Mouse (Mus musculus) midbrain, embryonic 15.5 days (tissue): ENCODE measurements around the gene Prkag3. TPM values are rescaled to one million over a fixed set of nuclear protein-coding genes. Genes with fewer than 3 reads are reported as not detected.

Experiments used
- ATAC-seq: fragments of 200-750 bp; cut with Nextera tagmentation; replicated peaks from 2 replicates; pipeline ENCODE4 v1.8.0; 2017; ENCODE audit warnings: moderate TSS enrichment
- H3K27ac ChIP-seq: fragments of 300-500 bp; sonication (generic); 2 replicates; pipeline ENCODE4 v1.5.1; 2015; ENCODE audit warnings: mild to moderate bottlenecking, inconsistent platforms
- H3K27me3 ChIP-seq: fragments of 300-500 bp; sonication (generic); replicated peaks from 2 replicates; pipeline ENCODE4 v1.6.1; 2015; ENCODE audit warnings: inconsistent platforms
- H3K36me3 ChIP-seq: fragments of 300-500 bp; sonication (generic); replicated peaks from 2 replicates; pipeline ENCODE4 v1.6.1; 2015; ENCODE audit warnings: inconsistent platforms
- H3K4me1 ChIP-seq: fragments of 300-500 bp; sonication (generic); 2 replicates; pipeline ENCODE4 v1.6.1; 2015; ENCODE audit warnings: inconsistent platforms
- H3K4me2 ChIP-seq: fragments of 300-500 bp; sonication (generic); 2 replicates; pipeline ENCODE4 v1.6.1; 2015; ENCODE audit warnings: inconsistent platforms, mild to moderate bottlenecking, moderate library complexity
- H3K4me3 ChIP-seq: fragments of 300-500 bp; sonication (generic); 2 replicates; pipeline ENCODE4 v1.5.1; 2015; ENCODE audit warnings: mild to moderate bottlenecking, inconsistent platforms
- H3K9ac ChIP-seq: fragments of 300-500 bp; sonication (generic); 2 replicates; pipeline ENCODE4 v1.6.1; 2015; ENCODE audit warnings: mild to moderate bottlenecking, inconsistent platforms
- H3K9me3 ChIP-seq: fragments of 300-500 bp; sonication (generic); 2 replicates; pipeline ENCODE4 v1.6.1; 2016; ENCODE audit warnings: inconsistent platforms
- WGBS: fragments of 180-500 bp; shearing (Covaris S2); methylation state at CpG from one replicate; pipeline ENCODE4 v1.1.7; 2015; ENCODE audit warnings: mixed read lengths; 5-methylcytosine and 5-hydroxymethylcytosine counted together
- polyA plus RNA-seq: library from polyadenylated mRNA; unstranded; fragments of >200 nt; fragmentation: Nextera tagmentation; extraction: Ambion mirVana; gene quantifications from 2 replicates; pipeline ENCODE4 v1.2.1, GENCODE M21; 2015

Prkag3 gene
- polyA plus RNA-seq, 1 experiment from 2014 or later = not detected

DNA sequence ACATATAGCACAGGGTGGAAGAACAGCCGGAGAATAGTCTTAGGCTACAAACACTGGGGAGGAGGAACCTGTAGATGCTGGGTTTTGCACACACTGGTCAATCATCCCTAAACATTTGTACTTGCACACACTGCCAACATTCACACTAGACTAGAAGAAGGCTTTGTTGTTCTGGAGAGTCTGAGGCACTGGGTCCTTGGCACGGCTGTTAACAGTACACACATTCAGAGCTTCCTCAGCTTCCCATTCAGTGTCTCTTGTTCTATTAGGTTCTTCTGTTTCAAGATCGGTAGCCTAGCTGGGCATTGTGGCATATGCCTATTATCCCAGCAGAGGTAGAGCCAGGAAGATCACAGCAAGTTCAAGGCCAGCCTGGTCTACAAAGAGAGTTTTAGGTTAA lies 44.9 kb downstream of the Prkag3 start:
- Histone ChIP-seq H3K27ac (no peak overlapping the region), H3K9ac (no peak overlapping the region), H3K36me3 (0 out of 2 replicates have a peak, but pooled peaks cover 9% of the 10 kb centered on the region), H3K4me1 (no peaks in the 10 kb centered on the region), H3K27me3 (no peaks in the 10 kb centered on the region), H3K4me2 (no peak overlapping the region), H3K9me3 (no peaks in the 10 kb centered on the region), H3K4me3 (no peak overlapping the region)
- WGBS = 81% methylated on average over 3 of the region's 3 CpGs
- ATAC-seq = no peak

DNA sequence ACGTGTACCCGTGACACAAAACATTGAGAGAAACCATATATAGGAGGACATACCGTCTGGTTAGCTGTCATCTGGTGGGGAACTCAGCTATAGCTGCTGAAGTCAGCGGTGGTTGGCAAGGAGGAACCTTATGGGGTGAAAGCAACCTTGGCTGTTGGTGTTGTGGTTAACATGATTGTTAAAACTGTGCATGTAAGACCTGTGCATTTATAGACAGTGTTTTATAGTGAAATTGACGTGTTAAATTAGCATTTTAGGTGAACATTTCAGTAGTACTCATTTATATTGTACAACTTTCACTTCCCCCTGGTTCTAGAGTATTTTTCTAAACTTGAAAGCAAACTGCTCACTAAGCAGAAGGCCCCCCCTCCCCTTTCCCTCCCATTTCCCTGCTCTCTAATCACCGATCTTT lies 46.9 kb downstream of the Prkag3 start:
- Histone ChIP-seq H3K4me1 (no peaks in the 10 kb centered on the region), H3K4me3 (no peak overlapping the region), H3K9me3 (no peaks in the 10 kb centered on the region), H3K36me3 (peaks cover 24% of the 10 kb centered on the region), H3K27ac (no peak overlapping the region), H3K4me2 (no peak overlapping the region), H3K9ac (no peak overlapping the region), H3K27me3 (no peaks in the 10 kb centered on the region)
- WGBS = 91% methylated on average over 6 of the region's 6 CpGs
- no peak for ATAC-seq

DNA sequence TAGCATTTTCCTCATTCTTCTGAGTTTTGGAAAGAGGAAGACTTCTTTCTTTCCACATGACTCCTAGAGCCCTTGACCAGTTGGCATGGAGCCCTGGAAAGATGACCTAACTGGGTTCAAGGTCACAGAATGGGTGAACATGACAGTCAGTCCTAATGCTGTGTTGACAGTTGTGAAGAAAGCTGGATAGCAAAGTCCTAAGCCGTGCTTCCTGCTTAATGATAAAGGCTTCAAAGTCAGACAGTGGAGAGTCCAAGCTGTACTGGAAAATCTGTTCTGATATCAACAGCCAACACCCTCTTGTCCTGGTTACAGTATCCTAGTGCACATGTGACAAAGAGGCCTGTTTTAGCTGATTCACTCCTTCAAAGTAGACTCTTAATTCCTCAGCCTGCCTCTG lies 50.2 kb downstream of the Prkag3 start:
- Histone ChIP-seq H3K4me2 (no peak overlapping the region), H3K36me3 (peaks cover 44% of the 10 kb centered on the region), H3K27ac (no peak overlapping the region), H3K4me1 (no peaks in the 10 kb centered on the region), H3K27me3 (no peaks in the 10 kb centered on the region), H3K9ac (no peak overlapping the region), H3K4me3 (no peak overlapping the region), H3K9me3 (no peaks in the 10 kb centered on the region)
- ATAC-seq = no peak
- WGBS = 93% methylated on average over 1 of the region's 1 CpGs

DNA sequence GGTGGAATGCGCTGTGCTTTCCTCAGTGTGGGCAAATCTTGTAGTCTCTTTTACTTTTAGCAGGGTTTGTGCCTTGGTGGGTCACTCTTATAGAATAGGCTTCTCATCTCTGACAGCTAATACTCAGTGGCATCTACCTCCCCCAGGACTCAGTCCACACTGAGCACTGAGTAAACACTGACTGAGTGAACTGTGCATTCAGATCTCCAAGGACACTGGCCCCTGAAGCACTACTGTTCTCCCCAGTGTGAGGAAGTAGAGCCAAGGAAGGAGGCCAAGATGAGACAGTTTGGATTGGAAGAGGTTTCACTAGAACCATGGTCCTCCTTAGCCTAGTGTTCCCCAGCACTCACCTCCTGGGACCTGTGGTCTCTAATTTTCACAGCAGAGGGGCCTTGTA lies 50.7 kb downstream of the Prkag3 start:
- H3K9me3 ChIP-seq = no peaks in the 10 kb centered on the region
- H3K4me2 ChIP-seq = no peak overlapping the region
- no peak for ATAC-seq
- no peaks in the 10 kb centered on the region for H3K4me1 ChIP-seq
- no peaks in the 10 kb centered on the region for H3K27me3 ChIP-seq
- H3K36me3 ChIP-seq = peaks cover 44% of the 10 kb centered on the region
- WGBS = 100% methylated on average over 1 of the region's 1 CpGs
- H3K9ac ChIP-seq = no peak overlapping the region
- H3K4me3 ChIP-seq = no peak overlapping the region
- H3K27ac ChIP-seq = no peak overlapping the region

DNA sequence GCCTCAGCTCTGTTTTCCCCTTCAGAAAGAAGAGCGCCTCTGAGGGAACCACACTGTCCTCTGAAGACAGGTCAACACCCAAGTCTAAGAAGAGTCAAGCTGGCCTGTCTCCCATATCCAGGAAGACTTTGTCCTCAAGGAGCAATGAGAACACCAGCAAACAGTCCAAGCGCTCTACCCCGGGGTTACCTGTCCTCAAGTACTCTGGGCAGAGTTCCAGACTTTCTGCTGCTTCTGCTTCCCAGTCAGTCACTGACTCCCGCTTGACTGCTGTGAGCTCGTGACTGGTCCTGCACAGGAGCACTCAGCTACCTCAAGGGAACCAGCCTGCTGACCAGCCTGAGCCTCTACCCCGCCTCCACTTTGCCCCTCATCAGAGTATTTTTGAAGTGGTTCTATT lies 51.6 kb downstream of the Prkag3 start:
- 95% methylated on average over 6 of the region's 6 CpGs for WGBS
- Histone ChIP-seq H3K27me3 (no peaks in the 10 kb centered on the region), H3K4me1 (no peaks in the 10 kb centered on the region), H3K4me2 (no peak overlapping the region), H3K9ac (no peak overlapping the region), H3K9me3 (no peaks in the 10 kb centered on the region), H3K27ac (no peak overlapping the region), H3K4me3 (no peak overlapping the region), H3K36me3 (peaks cover 46% of the 10 kb centered on the region)
- ATAC-seq = no peak

DNA sequence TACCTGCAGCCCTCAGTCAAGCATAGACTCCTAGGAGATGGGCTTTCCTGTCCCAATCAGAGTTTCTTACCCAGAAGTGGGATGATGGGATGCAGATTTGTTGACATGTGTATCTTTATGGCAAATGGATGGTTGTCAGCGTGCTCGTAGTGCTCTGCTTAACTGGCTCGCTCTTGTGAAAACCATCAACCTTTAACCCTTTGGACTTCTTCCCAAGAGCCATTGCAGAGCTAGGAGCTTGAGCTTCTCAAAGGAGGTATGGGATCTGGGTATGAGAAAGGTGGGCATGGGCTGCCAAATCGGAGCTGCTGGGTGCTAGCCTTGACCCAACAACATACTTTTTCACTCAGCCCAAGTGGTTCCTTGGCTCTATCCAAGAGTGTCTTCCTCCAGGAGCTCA lies 53.2 kb downstream of the Prkag3 start:
- ATAC-seq = no peak
- 94% methylated on average over 4 of the region's 4 CpGs for WGBS

DNA sequence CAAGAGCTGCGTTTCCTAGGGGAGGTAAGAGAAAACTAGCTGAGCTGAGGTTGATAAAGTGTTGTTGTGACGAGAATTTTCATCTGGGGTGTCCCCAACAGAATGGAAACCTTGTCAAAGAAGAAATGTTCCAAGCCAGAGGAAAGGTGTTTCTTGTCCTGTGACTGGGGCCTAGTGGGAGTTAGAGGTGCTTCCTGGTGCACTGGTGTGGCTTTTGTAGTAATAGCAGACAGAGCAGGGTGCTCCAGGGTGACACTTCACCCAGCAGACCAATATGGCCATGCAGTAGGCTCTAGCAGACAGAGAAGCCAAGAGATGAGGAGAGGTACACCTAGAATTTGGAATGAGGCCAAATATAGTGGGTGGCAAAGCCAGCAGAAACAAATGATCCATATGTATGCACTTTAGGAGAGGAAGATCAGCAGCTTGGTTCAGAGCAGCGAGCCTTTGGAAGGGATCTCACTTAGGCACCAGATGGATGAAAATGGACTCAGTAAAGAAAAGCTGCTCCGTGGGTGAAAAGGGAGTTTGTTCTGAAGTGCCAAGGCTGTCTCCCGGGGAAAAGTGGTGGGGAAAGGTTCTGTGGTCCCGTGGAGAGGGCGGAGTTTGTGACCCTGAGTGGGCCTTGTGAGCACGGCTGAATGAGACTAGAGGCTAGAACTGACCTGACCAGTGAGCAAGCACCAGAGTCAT lies 55.0 kb downstream of the Prkag3 start:
- no peaks in the 10 kb centered on the region for H3K9me3 ChIP-seq
- H3K36me3 ChIP-seq = peaks cover 63% of the 10 kb centered on the region
- no peak for ATAC-seq
- H3K9ac ChIP-seq = no peak overlapping the region
- H3K27me3 ChIP-seq = no peaks in the 10 kb centered on the region
- no peaks in the 10 kb centered on the region for H3K4me1 ChIP-seq
- no peak overlapping the region for H3K4me2 ChIP-seq
- no peak overlapping the region for H3K4me3 ChIP-seq
- no peak overlapping the region for H3K27ac ChIP-seq
- WGBS = 92% methylated on average over 8 of the region's 8 CpGs

More for the DNA sequence above, 53.2 kb downstream of the Prkag3 start:
- Histone ChIP-seq H3K4me3 (no peak overlapping the region), H3K9me3 (no peaks in the 10 kb centered on the region), H3K9ac (no peak overlapping the region), H3K27me3 (no peaks in the 10 kb centered on the region), H3K27ac (no peak overlapping the region), H3K4me2 (no peak overlapping the region), H3K4me1 (no peaks in the 10 kb centered on the region), H3K36me3 (peaks cover 58% of the 10 kb centered on the region)

Other genes starting within 250 kb of the Prkag3 start
- 47.6 and 50.4 TPM in 2 replicates for gene Cnot9, start 243.2 kb downstream of the Prkag3 start, polyA plus RNA-seq
- gene Plcd4, start 206.3 kb downstream of the Prkag3 start, polyA plus RNA-seq = 5.7 and 5.9 TPM in 2 replicates
- 27.4 and 29.3 TPM in 2 replicates for gene Usp37, start 204.9 kb downstream of the Prkag3 start, polyA plus RNA-seq
- gene Zfp142, start 161.0 kb downstream of the Prkag3 start, polyA plus RNA-seq = 9.1 and 10.2 TPM in 2 replicates
- gene Bcs1l, start 160.9 kb downstream of the Prkag3 start, polyA plus RNA-seq = 24.2 TPM in 2 replicates
- 48.8 and 50.0 TPM in 2 replicates for gene Rnf25, start 147.8 kb downstream of the Prkag3 start, polyA plus RNA-seq
- gene Stk36, start 147.8 kb downstream of the Prkag3 start, polyA plus RNA-seq = 21.0 and 25.1 TPM in 2 replicates
- gene Ttll4, start 87.5 kb downstream of the Prkag3 start, polyA plus RNA-seq = 10.6 and 10.9 TPM in 2 replicates
- 2.4 and 3.3 TPM in 2 replicates for gene Cyp27a1, start 35.6 kb downstream of the Prkag3 start, polyA plus RNA-seq
- 5.6 and 7.2 TPM in 2 replicates for gene Wnt6, start 22.7 kb upstream of the Prkag3 start, polyA plus RNA-seq
- gene Wnt10a, start 42.3 kb upstream of the Prkag3 start, polyA plus RNA-seq = 0.34 and 0.37 TPM in 2 replicates
- 9.1 and 9.7 TPM in 2 replicates for gene Cdk5r2, start 105.7 kb upstream of the Prkag3 start, polyA plus RNA-seq
- gene Fev, start 136.2 kb upstream of the Prkag3 start, polyA plus RNA-seq = 1.8 TPM in 2 replicates
- 0.38 and 0.72 TPM in 2 replicates for gene Cryba2, start 143.9 kb upstream of the Prkag3 start, polyA plus RNA-seq
- gene Cfap65, start 186.4 kb upstream of the Prkag3 start, polyA plus RNA-seq = 0.90 and 0.93 TPM in 2 replicates
- gene Ihh, start 202.5 kb upstream of the Prkag3 start, polyA plus RNA-seq = 0.10 and 0.11 TPM in 2 replicates